Mouse (Mus musculus): ENCODE results near the gene Klf12. TPM values are rescaled to one million over a fixed set of nuclear protein-coding genes. Genes with fewer than 3 reads are reported as not detected.
A peak's percentile ranks its signal among the peaks of the same experiment; 100 is the strongest.

The Klf12 gene
- polyA plus RNA-seq, 1 experiment from 2014 or later: 26.8 TPM

GRCm38 (mm10) chr14:100286586-100287241 lies 2.2 kb upstream of the Klf12 start:
- Histone ChIP-seq H3K4me1 (ENCODE audit: control insufficient read depth, insufficient read depth, low read length) (peaks cover 5% of the 10 kb centered on the region; the same call in 1 of the 2 replicates), H3K4me3 (ENCODE audit: low read depth, low read length) (peak overlapping the region; percentile 42), H3K4me2 (ENCODE audit: low read depth) (peak overlapping the region; percentile 92), H3K27me3 (ENCODE audit: control insufficient read depth, insufficient read depth, low read length) (no peaks in the 10 kb centered on the region), H3K9me3 (ENCODE audit: control insufficient read depth, low read length) (no peaks in the 10 kb centered on the region), H3K9ac (ENCODE audit: low read length) (peak overlapping the region; percentile 73), H3K36me3 (ENCODE audit: control insufficient read depth, insufficient read depth, low read length) (no peaks in the 10 kb centered on the region), H3K27ac (ENCODE audit: low read depth, low read length) (0 out of 2 replicates have a peak overlapping the region, but pooled peaks have one; percentile 3)
- DNase-seq (ENCODE audit: low spot score) (peak; percentile 29), ATAC-seq (ENCODE audit: insufficient read depth, low FRiP score, low TSS enrichment) (no peak)
- 6% methylated on average over 19 of the region's 19 CpGs for WGBS

- under 1% methylated on average over 58 of the region's 60 CpGs for WGBS
- no peaks in the 10 kb centered on the region for H3K9me3 ChIP-seq (ENCODE audit: control insufficient read depth, low read length)
- peak; percentile 71 for DNase-seq (ENCODE audit: low spot score)
- H3K4me3 ChIP-seq (ENCODE audit: low read depth, low read length): peak overlapping the region; percentile 42
- H3K27me3 ChIP-seq (ENCODE audit: control insufficient read depth, insufficient read depth, low read length): no peaks in the 10 kb centered on the region
- peak overlapping the region; percentile 94 for H3K27ac ChIP-seq (ENCODE audit: low read depth, low read length)
- H3K9ac ChIP-seq (ENCODE audit: low read length): peak overlapping the region; percentile 73
- peak overlapping the region; percentile 92 for H3K4me2 ChIP-seq (ENCODE audit: low read depth)
- no peaks in the 10 kb centered on the region for H3K36me3 ChIP-seq (ENCODE audit: control insufficient read depth, insufficient read depth, low read length)
- ATAC-seq (ENCODE audit: insufficient read depth, low FRiP score, low TSS enrichment): peak; percentile 21
- H3K4me1 ChIP-seq (ENCODE audit: control insufficient read depth, insufficient read depth, low read length): peaks cover 5% of the 10 kb centered on the region; the same call in 1 of the 2 replicates
These were observed 1.4 kb upstream of the Klf12 start for GRCm38 (mm10) chr14:100285656-100286585.

GRCm38 (mm10) chr14:100284861-100285655 lies 579 bp upstream of the Klf12 start:
- H3K9ac ChIP-seq (ENCODE audit: low read length): peak overlapping the region; percentile 73
- peak overlapping the region; percentile 42 for H3K4me3 ChIP-seq (ENCODE audit: low read depth, low read length)
- peaks cover 5% of the 10 kb centered on the region; the same call in 1 of the 2 replicates for H3K4me1 ChIP-seq (ENCODE audit: control insufficient read depth, insufficient read depth, low read length)
- peak; percentile 83 for DNase-seq (ENCODE audit: low spot score)
- H3K9me3 ChIP-seq (ENCODE audit: control insufficient read depth, low read length): no peaks in the 10 kb centered on the region
- H3K27me3 ChIP-seq (ENCODE audit: control insufficient read depth, insufficient read depth, low read length): no peaks in the 10 kb centered on the region
- peak; percentile 88 for ATAC-seq (ENCODE audit: insufficient read depth, low FRiP score, low TSS enrichment)
- peak overlapping the region; percentile 94 for H3K27ac ChIP-seq (ENCODE audit: low read depth, low read length)
- H3K36me3 ChIP-seq (ENCODE audit: control insufficient read depth, insufficient read depth, low read length): no peaks in the 10 kb centered on the region
- WGBS: 1% methylated on average over 39 of the region's 48 CpGs
- H3K4me2 ChIP-seq (ENCODE audit: low read depth): peak overlapping the region; percentile 92

- ATAC-seq (ENCODE audit: insufficient read depth, low FRiP score, low TSS enrichment) (peak; percentile 8; the same call in 1 of the 2 replicates), DNase-seq (ENCODE audit: low spot score) (peak; percentile 70)
- peak overlapping the region; percentile 92 for H3K4me2 ChIP-seq (ENCODE audit: low read depth)
- peak overlapping the region; percentile 73 for H3K9ac ChIP-seq (ENCODE audit: low read length)
- H3K36me3 ChIP-seq (ENCODE audit: control insufficient read depth, insufficient read depth, low read length): no peaks in the 10 kb centered on the region
- WGBS: 0% methylated on average over 27 of the region's 27 CpGs
- H3K27me3 ChIP-seq (ENCODE audit: control insufficient read depth, insufficient read depth, low read length): no peaks in the 10 kb centered on the region
- H3K4me3 ChIP-seq (ENCODE audit: low read depth, low read length): peak overlapping the region; percentile 42
- H3K4me1 ChIP-seq (ENCODE audit: control insufficient read depth, insufficient read depth, low read length): peaks cover 5% of the 10 kb centered on the region; the same call in 1 of the 2 replicates
- no peaks in the 10 kb centered on the region for H3K9me3 ChIP-seq (ENCODE audit: control insufficient read depth, low read length)
- peak overlapping the region; percentile 94 for H3K27ac ChIP-seq (ENCODE audit: low read depth, low read length)
These were observed 914 bp downstream of the Klf12 start for GRCm38 (mm10) chr14:100283411-100284118.

GRCm38 (mm10) chr14:100282651-100283050 lies 1.8 kb downstream of the Klf12 start:
- WGBS: 14% methylated on average over 7 of the region's 7 CpGs
- peak overlapping the region; percentile 37; the same call in 1 of the 2 replicates for H3K9ac ChIP-seq (ENCODE audit: low read length)

GRCm38 (mm10) chr14:100281734-100282133 lies 2.7 kb downstream of the Klf12 start:
- WGBS: 66% methylated on average over 3 of the region's 3 CpGs
- Histone ChIP-seq H3K36me3 (ENCODE audit: control insufficient read depth, insufficient read depth, low read length) (no peaks in the 10 kb centered on the region), H3K4me2 (ENCODE audit: low read depth) (no peak overlapping the region), H3K4me1 (ENCODE audit: control insufficient read depth, insufficient read depth, low read length) (peaks cover 5% of the 10 kb centered on the region; the same call in 1 of the 2 replicates), H3K27me3 (ENCODE audit: control insufficient read depth, insufficient read depth, low read length) (no peaks in the 10 kb centered on the region), H3K27ac (ENCODE audit: low read depth, low read length) (no peak overlapping the region), H3K9me3 (ENCODE audit: control insufficient read depth, low read length) (no peaks in the 10 kb centered on the region), H3K4me3 (ENCODE audit: low read depth, low read length) (no peak overlapping the region), H3K9ac (ENCODE audit: low read length) (no peak overlapping the region)
- ATAC-seq (ENCODE audit: insufficient read depth, low FRiP score, low TSS enrichment) (no peak), DNase-seq (ENCODE audit: low spot score) (no peak)

More at GRCm38 (mm10) chr14:100282651-100283050, 1.8 kb downstream of the Klf12 start:
- no peaks in the 10 kb centered on the region for H3K36me3 ChIP-seq (ENCODE audit: control insufficient read depth, insufficient read depth, low read length)
- DNase-seq (ENCODE audit: low spot score) (no peak), ATAC-seq (ENCODE audit: insufficient read depth, low FRiP score, low TSS enrichment) (no peak)
- H3K4me3 ChIP-seq (ENCODE audit: low read depth, low read length): peak overlapping the region; percentile 42
- H3K27ac ChIP-seq (ENCODE audit: low read depth, low read length): no peak overlapping the region
- peak overlapping the region; percentile 92 for H3K4me2 ChIP-seq (ENCODE audit: low read depth)
- no peaks in the 10 kb centered on the region for H3K27me3 ChIP-seq (ENCODE audit: control insufficient read depth, insufficient read depth, low read length)
- no peaks in the 10 kb centered on the region for H3K9me3 ChIP-seq (ENCODE audit: control insufficient read depth, low read length)
- H3K4me1 ChIP-seq (ENCODE audit: control insufficient read depth, insufficient read depth, low read length): peaks cover 5% of the 10 kb centered on the region; the same call in 1 of the 2 replicates

GRCm38 (mm10) chr14:100274179-100274578 lies 10.3 kb downstream of the Klf12 start:
- no peak overlapping the region for H3K4me3 ChIP-seq (ENCODE audit: low read depth, low read length)
- no peaks in the 10 kb centered on the region for H3K4me1 ChIP-seq (ENCODE audit: control insufficient read depth, insufficient read depth, low read length)
- DNase-seq (ENCODE audit: low spot score): no peak
- H3K9me3 ChIP-seq (ENCODE audit: control insufficient read depth, low read length): no peaks in the 10 kb centered on the region
- H3K27ac ChIP-seq (ENCODE audit: low read depth, low read length): no peak overlapping the region
- no peak overlapping the region for H3K4me2 ChIP-seq (ENCODE audit: low read depth)
- ATAC-seq (ENCODE audit: insufficient read depth, low FRiP score, low TSS enrichment): no peak
- 98% methylated on average over 2 of the region's 2 CpGs for WGBS
- no peak overlapping the region for H3K9ac ChIP-seq (ENCODE audit: low read length)
- no peaks in the 10 kb centered on the region for H3K27me3 ChIP-seq (ENCODE audit: control insufficient read depth, insufficient read depth, low read length)
- H3K36me3 ChIP-seq (ENCODE audit: control insufficient read depth, insufficient read depth, low read length): no peaks in the 10 kb centered on the region; the same call in 1 of the 2 replicates

All from neural tube, embryonic 11.5 days (tissue).